Mouse (Mus musculus): Measurements from ENCODE around the gene Itprip.

DNA sequence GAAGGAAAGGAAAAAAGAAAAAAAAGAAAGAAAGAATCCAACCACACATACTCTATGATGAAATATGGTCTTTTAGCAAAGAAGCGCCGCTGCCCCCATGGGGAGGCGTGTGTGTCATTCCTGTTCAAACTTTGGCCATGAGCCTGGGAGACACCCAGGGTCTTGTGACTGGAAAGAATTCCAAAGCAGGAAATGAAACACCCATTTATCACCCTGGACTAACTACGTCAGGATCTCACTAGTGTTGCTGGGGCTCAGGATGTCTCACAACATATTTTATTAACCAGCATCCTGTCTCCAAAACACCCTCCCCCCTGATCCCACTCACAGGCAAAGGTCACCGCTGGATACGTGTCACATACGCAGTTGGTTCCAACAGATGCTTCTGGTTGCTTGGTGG is 32.5 kb downstream of the Itprip start:
- TF ChIP-seq CTCF (IDR thresholded peaks at IDR 0.05; ENCODE audit: low read depth) (no peak), EP300 (IDR thresholded peaks at IDR 0.05; ENCODE audit: low read depth) (peak; percentile 70)
